Mouse (Mus musculus) myocyte (in vitro differentiated cells): ENCODE measurements around the gene Soga3. TPM values are rescaled to one million over a fixed set of nuclear protein-coding genes. Genes with fewer than 3 reads are reported as not detected.

Source experiments
- H3K27me3 ChIP-seq: one replicate; pipeline ENCODE4 v1.6.1; 2011; ENCODE audit not compliant: control insufficient read depth, insufficient read depth, insufficient read length
- H3K36me3 ChIP-seq: one replicate; pipeline ENCODE4 v1.6.1; 2011; ENCODE audit not compliant: control insufficient read depth, insufficient read depth
- H3K4me2 ChIP-seq: one replicate; pipeline ENCODE4 v1.6.1; 2011; ENCODE audit warnings: low read depth, control low read depth
- H3K4me3 ChIP-seq: one replicate; pipeline ENCODE4 v1.5.1; 2011; ENCODE audit warnings: mild to moderate bottlenecking, control low read depth, moderate library complexity
- H3K79me2 ChIP-seq: one replicate; pipeline ENCODE4 v1.6.1; 2011; ENCODE audit not compliant: control insufficient read depth, insufficient read depth
- H3ac ChIP-seq: one replicate; pipeline ENCODE4 v1.6.1; 2011; ENCODE audit not compliant: control insufficient read depth, insufficient read length
- CEBPB ChIP-seq: IDR thresholded peaks from 2 replicates; pipeline ENCODE4 v1.6.1; 2011; ENCODE audit warnings: mild to moderate bottlenecking, moderate library complexity; ENCODE audit not compliant: poor library complexity, insufficient read depth, severe bottlenecking
- E2F4 ChIP-seq: IDR thresholded peaks from one replicate; pipeline ENCODE4 v1.6.1; 2011; ENCODE audit warnings: mild to moderate bottlenecking, control low read depth, moderate library complexity; ENCODE audit not compliant: insufficient read depth
- MAX ChIP-seq: IDR thresholded peaks from one replicate; pipeline ENCODE4 v1.6.1; 2011; ENCODE audit warnings: low read depth, mild to moderate bottlenecking, control low read depth
- MYOD1 ChIP-seq, 3 experiments: IDR thresholded peaks; one replicate each; pipeline ENCODE4 v1.6.1; 2011; ENCODE audit warnings: control low read depth in 2 of 3, low read depth in 2 of 3, mild to moderate bottlenecking in 2 of 3, moderate library complexity in 1 of 3; ENCODE audit not compliant: insufficient read length in 2 of 3, control insufficient read depth in 1 of 3
- MYOG ChIP-seq, 3 experiments: IDR thresholded peaks; one replicate each; pipeline ENCODE4 v1.6.1; 2011; ENCODE audit warnings: control low read depth in 2 of 3, low read depth in 2 of 3, mild to moderate bottlenecking in 2 of 3; ENCODE audit not compliant: insufficient read length in 2 of 3, control insufficient read depth in 1 of 3, insufficient read depth in 1 of 3
- POLR2A ChIP-seq: IDR thresholded peaks from one replicate; pipeline ENCODE4 v1.6.1; 2011; ENCODE audit warnings: low read depth, mild to moderate bottlenecking, control low read depth, moderate library complexity; ENCODE audit not compliant: insufficient read length
- POLR2AphosphoS2 ChIP-seq: IDR thresholded peaks from one replicate; pipeline ENCODE4 v1.6.1; 2011; ENCODE audit warnings: low read depth, control low read depth; ENCODE audit not compliant: insufficient read length
- REST ChIP-seq: IDR thresholded peaks from one replicate; pipeline ENCODE4 v1.6.1; 2011; ENCODE audit warnings: mild to moderate bottlenecking, control low read depth, moderate library complexity; ENCODE audit not compliant: insufficient read depth, insufficient read length
- SRF ChIP-seq: IDR thresholded peaks from one replicate; pipeline ENCODE4 v1.6.1; 2011; ENCODE audit warnings: low read depth; ENCODE audit not compliant: control insufficient read depth, insufficient read length
- TCF12 ChIP-seq: IDR thresholded peaks from one replicate; pipeline ENCODE4 v1.6.1; 2011; ENCODE audit warnings: mild to moderate bottlenecking, control low read depth; ENCODE audit not compliant: poor library complexity, insufficient read depth, severe bottlenecking
- TCF3 ChIP-seq: IDR thresholded peaks from one replicate; pipeline ENCODE4 v1.6.1; 2011; ENCODE audit warnings: low read depth, control low read depth; ENCODE audit not compliant: insufficient read length
- USF1 ChIP-seq: IDR thresholded peaks from one replicate; pipeline ENCODE4 v1.6.1; 2011; ENCODE audit warnings: low read depth, mild to moderate bottlenecking, control low read depth, moderate library complexity
- polyA plus RNA-seq: library from polyadenylated mRNA; unstranded; fragments of >200 nt; fragmentation: generic; extraction: Trizol; gene quantifications from one replicate; pipeline ENCODE4 v1.2.1, GENCODE M21; 2012; ENCODE audit warnings: missing spikeins

Gene Soga3
- polyA plus RNA-seq, 1 experiment, result 1.6 TPM

GRCm38 (mm10) chr10:29181046-29181445 lies 37.4 kb downstream of the Soga3 start:
- Histone ChIP-seq H3K36me3 (no peaks in the 10 kb centered on the region), H3K4me3 (no peak overlapping the region), H3K4me2 (no peak overlapping the region), H3K27me3 (no peaks in the 10 kb centered on the region), H3K79me2 (no peaks in the 10 kb centered on the region), H3ac (no peak overlapping the region)
- TF ChIP-seq TCF12 (no peak), MAX (no peak), CEBPB (no peak), USF1 (no peak)

- Histone ChIP-seq H3K27me3 (no peaks in the 10 kb centered on the region), H3K36me3 (no peaks in the 10 kb centered on the region)
Observed at GRCm38 (mm10) chr10:29193769-29194168, 50.1 kb downstream of the Soga3 start.

GRCm38 (mm10) chr10:29196811-29197210 lies 53.2 kb downstream of the Soga3 start:
- no peaks in the 10 kb centered on the region for H3K27me3 ChIP-seq
- no peaks in the 10 kb centered on the region for H3K79me2 ChIP-seq
- no peak overlapping the region for H3K4me3 ChIP-seq
- H3K36me3 ChIP-seq, result no peaks in the 10 kb centered on the region
- TF ChIP-seq E2F4 (no peak), USF1 (no peak), CEBPB (no peak), REST (no peak), POLR2A (no peak), MYOD1 (IDR thresholded peaks at IDR 0.05; ENCODE audit: control insufficient read depth in 1 of 3, insufficient read length in 2 of 3, low read depth in 2 of 3) (no peak), TCF3 (no peak), SRF (no peak), POLR2AphosphoS2 (no peak), TCF12 (no peak), MAX (no peak), MYOG (IDR thresholded peaks at IDR 0.05; ENCODE audit: control insufficient read depth in 1 of 3, insufficient read depth in 1 of 3, insufficient read length in 2 of 3, low read depth in 2 of 3) (no peak)
- no peak overlapping the region for H3K4me2 ChIP-seq
- no peak overlapping the region for H3ac ChIP-seq

More at GRCm38 (mm10) chr10:29193769-29194168, 50.1 kb downstream of the Soga3 start:
- H3K79me2 ChIP-seq, result no peaks in the 10 kb centered on the region
- TF ChIP-seq MYOD1 (IDR thresholded peaks at IDR 0.05; ENCODE audit: control insufficient read depth in 1 of 3, insufficient read length in 2 of 3, low read depth in 2 of 3) (no peak), MYOG (IDR thresholded peaks at IDR 0.05; ENCODE audit: control insufficient read depth in 1 of 3, insufficient read depth in 1 of 3, insufficient read length in 2 of 3, low read depth in 2 of 3) (no peak), REST (no peak), USF1 (no peak), MAX (no peak), SRF (no peak), TCF12 (no peak), POLR2A (no peak), POLR2AphosphoS2 (no peak), E2F4 (no peak), CEBPB (no peak), TCF3 (no peak)
- H3ac ChIP-seq, result no peak overlapping the region
- H3K4me2 ChIP-seq, result no peak overlapping the region
- no peak overlapping the region for H3K4me3 ChIP-seq

GRCm38 (mm10) chr10:29198642-29199041 lies 55.0 kb downstream of the Soga3 start, which contains the start of gene Gm49353:
Gm49353 (plus strand) TSS chr10:29198954.
- no peaks in the 10 kb centered on the region for H3K79me2 ChIP-seq
- no peak within 1 kb of the TSS for H3ac ChIP-seq
- TF ChIP-seq TCF3 (no peak), USF1 (no peak), MYOD1 (IDR thresholded peaks at IDR 0.05; ENCODE audit: control insufficient read depth in 1 of 3, insufficient read length in 2 of 3, low read depth in 2 of 3) (no peak), TCF12 (no peak), CEBPB (no peak), POLR2AphosphoS2 (no peak), REST (no peak), E2F4 (no peak), SRF (no peak), POLR2A (no peak)
- no peaks in the 10 kb centered on the region for H3K36me3 ChIP-seq
- H3K27me3 ChIP-seq, result no peaks in the 10 kb centered on the region
- no peak within 1 kb of the TSS for H3K4me2 ChIP-seq
- no peak within 1 kb of the TSS for H3K4me3 ChIP-seq

GRCm38 (mm10) chr10:29199835-29200234 lies 56.2 kb downstream of the Soga3 start:
- Histone ChIP-seq H3K27me3 (no peaks in the 10 kb centered on the region), H3K79me2 (no peaks in the 10 kb centered on the region)

More at GRCm38 (mm10) chr10:29199835-29200234, 56.2 kb downstream of the Soga3 start:
- Histone ChIP-seq H3K36me3 (no peaks in the 10 kb centered on the region), H3K4me2 (no peak overlapping the region), H3K4me3 (no peak overlapping the region), H3ac (no peak overlapping the region)
- TF ChIP-seq SRF (no peak), POLR2A (no peak), E2F4 (no peak), POLR2AphosphoS2 (no peak), REST (no peak), MAX (no peak), CEBPB (no peak), MYOG (IDR thresholded peaks at IDR 0.05; ENCODE audit: control insufficient read depth in 1 of 3, insufficient read depth in 1 of 3, insufficient read length in 2 of 3, low read depth in 2 of 3) (no peak), MYOD1 (IDR thresholded peaks at IDR 0.05; ENCODE audit: control insufficient read depth in 1 of 3, insufficient read length in 2 of 3, low read depth in 2 of 3) (no peak), TCF12 (no peak), USF1 (no peak), TCF3 (no peak)
